Mouse (Mus musculus) heart, postnatal 0 days (tissue): ENCODE data around the gene Asdurf. TPM values are rescaled to one million over a fixed set of nuclear protein-coding genes. Genes with fewer than 3 reads are reported as not detected.
"Not testable (repeated sequence)": the region's sequence is repeated elsewhere in the genome, so short reads cannot be mapped to it uniquely, and the experiment has no call there.

Source experiments
- ATAC-seq: fragments of 200-750 bp; cut with Nextera tagmentation; 2 replicates; pipeline ENCODE4 v1.8.0; 2017; ENCODE audit warnings: low read depth, moderate number of reproducible peaks, moderate library complexity; ENCODE audit not compliant: insufficient read depth
- DNase-seq: peaks from one replicate; pipeline ENCODE4 v3.0.0-alpha.2; 2016; ENCODE audit warnings: low spot score
- H3K27ac ChIP-seq: fragments of 300-500 bp; sonication (generic); 2 replicates; pipeline ENCODE4 v1.5.1; 2014; ENCODE audit warnings: low read depth, mild to moderate bottlenecking
- H3K27me3 ChIP-seq: fragments of 300-500 bp; sonication (generic); 2 replicates; pipeline ENCODE4 v1.6.1; 2014; ENCODE audit warnings: low read length, mixed read lengths; ENCODE audit not compliant: control insufficient read depth, insufficient read depth
- H3K36me3 ChIP-seq: fragments of 300-500 bp; sonication (generic); replicated peaks from 2 replicates; pipeline ENCODE4 v1.6.1; 2014; ENCODE audit warnings: low read length, mixed read lengths; ENCODE audit not compliant: control insufficient read depth, insufficient read depth
- H3K4me1 ChIP-seq: fragments of 300-500 bp; sonication (generic); 2 replicates; pipeline ENCODE4 v1.6.1; 2014; ENCODE audit warnings: antibody characterized with exemption; ENCODE audit not compliant: control insufficient read depth, insufficient read depth
- H3K4me2 ChIP-seq: fragments of 300-500 bp; sonication (generic); 2 replicates; pipeline ENCODE4 v1.6.1; 2014; ENCODE audit warnings: low read depth, mild to moderate bottlenecking, low read length, moderate library complexity
- H3K4me3 ChIP-seq: fragments of 300-500 bp; sonication (generic); 2 replicates; pipeline ENCODE4 v1.5.1; 2014; ENCODE audit warnings: low read depth, low read length
- H3K9ac ChIP-seq: fragments of 300-500 bp; sonication (generic); replicated peaks from 2 replicates; pipeline ENCODE4 v1.6.1; 2014; ENCODE audit warnings: low read depth, low read length, mixed read lengths
- H3K9me3 ChIP-seq: fragments of 300-500 bp; sonication (generic); replicated peaks from 2 replicates; pipeline ENCODE4 v1.6.1; 2016; ENCODE audit warnings: low read length; ENCODE audit not compliant: control insufficient read depth
- CTCF ChIP-seq: IDR thresholded peaks from 2 replicates; pipeline ENCODE4 v1.5.1; 2016; ENCODE audit warnings: antibody characterized with exemption, control low read depth, low read depth
- EP300 ChIP-seq: IDR thresholded peaks from 2 replicates; pipeline ENCODE4 v1.6.1; 2016; ENCODE audit warnings: antibody characterized with exemption, low read depth
- WGBS: fragments of 180-500 bp; shearing (Covaris S2); extraction: QIAGEN DNeasy Blood & Tissue Kit; methylation state at CpG from one replicate; pipeline ENCODE4 v1.1.7; 2014; 5-methylcytosine and 5-hydroxymethylcytosine counted together
- polyA plus RNA-seq: library from polyadenylated mRNA; unstranded; fragments of >200 nt; fragmentation: Nextera tagmentation; extraction: Ambion mirVana; gene quantifications from 2 replicates; pipeline ENCODE4 v1.2.1, GENCODE M21; 2015
- total RNA-seq: library from RNA; depleted of rRNA; stranded (reverse); fragments of >200 nt; gene quantifications from 2 replicates; pipeline ENCODE4 v1.2.3, GENCODE M21; 2014; ENCODE audit warnings: low replicate concordance

The Asdurf gene
- total and polyA plus RNA-seq, 2 experiments from 2014 or later: 15.4 TPM; not detected in 1

DNA sequence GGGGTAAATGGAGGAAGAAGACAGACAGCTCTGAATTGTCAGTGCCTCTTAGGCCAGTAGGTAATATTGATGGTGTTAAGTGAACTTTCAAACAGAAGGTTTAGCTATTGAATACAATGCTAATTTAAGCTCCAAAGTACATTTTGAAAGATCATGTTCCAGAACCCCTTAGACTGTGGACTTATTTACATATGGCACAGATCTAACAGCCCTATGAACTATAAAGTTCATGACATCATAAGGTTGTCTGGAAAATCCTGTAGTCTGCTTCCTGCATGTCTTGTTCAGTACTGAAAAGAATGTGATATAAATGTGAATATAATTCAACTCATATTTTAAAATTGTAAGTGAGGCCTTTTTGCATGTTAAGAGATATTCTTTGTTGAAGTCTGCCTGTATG is 6.6 kb upstream of the Asdurf start:
- Histone ChIP-seq H3K27ac (no peak overlapping the region), H3K4me3 (no peak overlapping the region), H3K36me3 (no peaks in the 10 kb centered on the region), H3K4me1 (no peaks in the 10 kb centered on the region), H3K4me2 (no peak overlapping the region), H3K27me3 (no peaks in the 10 kb centered on the region), H3K9ac (no peak overlapping the region), H3K9me3 (no peaks in the 10 kb centered on the region)
- ATAC-seq (no peak), DNase-seq (no peak)
- no peak for TF ChIP-seq EP300
- TF ChIP-seq CTCF: no peak

DNA sequence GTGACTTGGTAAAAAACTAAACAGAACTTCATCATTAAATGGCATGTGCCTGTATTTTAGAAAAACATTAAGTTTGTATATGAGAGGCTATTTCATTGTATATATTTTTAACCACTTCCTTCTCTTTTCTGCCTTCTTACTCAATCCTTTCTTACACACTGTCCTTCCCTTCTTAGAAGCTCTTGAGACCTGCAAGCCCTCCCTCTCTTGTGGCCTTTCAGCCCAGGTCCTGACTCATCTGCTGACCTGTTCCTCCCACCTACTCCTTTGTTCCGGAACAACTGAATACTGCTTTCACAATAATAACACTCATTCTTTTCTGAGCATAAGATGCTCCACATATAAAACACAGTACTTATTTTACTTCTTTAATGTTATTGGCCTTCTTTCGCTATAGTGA is 11.3 kb downstream of the Asdurf start:
- Histone ChIP-seq H3K27ac (no peak overlapping the region), H3K9ac (no peak overlapping the region), H3K4me3 (no peak overlapping the region), H3K4me2 (no peak overlapping the region), H3K36me3 (peaks cover 34% of the 10 kb centered on the region), H3K4me1 (no peaks in the 10 kb centered on the region), H3K27me3 (no peaks in the 10 kb centered on the region), H3K9me3 (no peaks in the 10 kb centered on the region; the same call in 1 of the 2 replicates)
- no peak for TF ChIP-seq EP300
- no peak for TF ChIP-seq CTCF
- WGBS: 92% methylated on average over 2 of the region's 2 CpGs
- DNase-seq (no peak), ATAC-seq (no peak)

- not testable (repeated sequence) for H3K27me3 ChIP-seq, DNase-seq, H3K4me1 ChIP-seq, H3K4me3 ChIP-seq, H3K4me2 ChIP-seq, H3K27ac ChIP-seq, H3K9me3 ChIP-seq, H3K9ac ChIP-seq, ATAC-seq
- 55% methylated on average over 2 of the region's 2 CpGs for WGBS
- H3K36me3 ChIP-seq: peaks cover 10% of the 10 kb centered on the region; the same call in 1 of the 2 replicates
Observed at GRCm38 (mm10) chr1:53337403-53337802, 15.0 kb downstream of the Asdurf start.

DNA sequence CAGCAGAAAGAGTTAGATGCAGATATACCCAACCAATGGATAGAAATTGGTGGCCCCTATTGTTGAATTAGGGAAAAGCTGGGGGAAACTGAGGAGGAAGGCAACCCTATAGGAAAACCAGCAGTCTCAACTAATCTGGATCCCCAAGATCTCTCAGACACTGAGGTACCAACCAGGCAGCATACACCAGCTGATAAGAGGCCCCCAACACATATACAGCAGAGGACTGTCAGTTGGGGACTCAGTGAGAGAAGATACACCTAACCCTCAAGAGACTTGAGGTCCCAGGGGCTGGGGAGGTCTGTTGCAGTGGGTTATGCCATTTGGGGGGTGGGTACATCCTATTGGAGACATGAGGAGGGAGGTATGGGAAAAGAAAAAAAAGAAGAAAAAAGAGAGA is 17.0 kb downstream of the Asdurf start:
- no peak overlapping the region for H3K4me3 ChIP-seq

GRCm38 (mm10) chr1:53333527-53333926 is 18.9 kb downstream of the Asdurf start:
- not testable (repeated sequence) for H3K9me3 ChIP-seq, H3K4me1 ChIP-seq, ATAC-seq, H3K4me2 ChIP-seq, DNase-seq, H3K27ac ChIP-seq, H3K9ac ChIP-seq, H3K27me3 ChIP-seq, H3K4me3 ChIP-seq, H3K36me3 ChIP-seq
- 36% methylated on average over 5 of the region's 5 CpGs for WGBS

More for the DNA sequence above, 17.0 kb downstream of the Asdurf start:
- TF ChIP-seq CTCF (no peak), EP300 (no peak)
- H3K27me3 ChIP-seq: no peaks in the 10 kb centered on the region
- H3K9ac ChIP-seq: no peak overlapping the region
- ATAC-seq: no peak
- no peak for DNase-seq
- H3K27ac ChIP-seq: no peak overlapping the region
- H3K36me3 ChIP-seq: no peaks in the 10 kb centered on the region
- H3K4me1 ChIP-seq: no peaks in the 10 kb centered on the region
- H3K4me2 ChIP-seq: no peak overlapping the region
- H3K9me3 ChIP-seq: no peaks in the 10 kb centered on the region

- TF ChIP-seq CTCF (no peak), EP300 (no peak)
- ATAC-seq: no peak
- Histone ChIP-seq H3K4me1 (no peaks in the 10 kb centered on the region), H3K4me2 (no peak overlapping the region), H3K36me3 (peaks cover 13% of the 10 kb centered on the region), H3K27me3 (no peaks in the 10 kb centered on the region), H3K27ac (no peak overlapping the region), H3K9ac (no peak overlapping the region), H3K4me3 (no peak overlapping the region), H3K9me3 (no peaks in the 10 kb centered on the region)
- 70% methylated on average over 5 of the region's 5 CpGs for WGBS
- no peak for DNase-seq
Observed at GRCm38 (mm10) chr1:53324827-53325494, 27.5 kb downstream of the Asdurf start.
